Mouse (Mus musculus): ENCODE data around the gene Sh3d21. TPM values are rescaled to one million over a fixed set of nuclear protein-coding genes. Genes with fewer than 3 reads are reported as not detected.
"Not testable (repeated sequence)": the region's sequence is repeated elsewhere in the genome, so short reads cannot be mapped to it uniquely, and the experiment has no call there.

The Sh3d21 gene
- polyA plus RNA-seq, 1 experiment from 2014 or later: 2.3 TPM

GRCm38 (mm10) chr4:126183034-126183433, 19.7 kb upstream of the Sh3d21 start:
- DNase-seq (ENCODE audit: low spot score) (no peak), ATAC-seq (replicated peaks; ENCODE audit: low FRiP score) (no peak)
- no peak overlapping the region for H3K4me3 ChIP-seq (ENCODE audit: low read depth, low read length)
- no peak overlapping the region for H3K9ac ChIP-seq (ENCODE audit: low read depth, low read length)
- no peak overlapping the region for H3K4me2 ChIP-seq
- H3K27ac ChIP-seq (ENCODE audit: low read depth, low read length): no peak overlapping the region
- no peaks in the 10 kb centered on the region for H3K9me3 ChIP-seq (ENCODE audit: control insufficient read depth, low read length)
- no peaks in the 10 kb centered on the region for H3K27me3 ChIP-seq (replicated peaks; ENCODE audit: control insufficient read depth, insufficient read depth, low read length)
- no peaks in the 10 kb centered on the region for H3K4me1 ChIP-seq (replicated peaks; ENCODE audit: control insufficient read depth, insufficient read depth, low read length)
- 84% methylated on average over 5 of the region's 5 CpGs for WGBS
- peaks cover 29% of the 10 kb centered on the region; the same call in 1 of the 2 replicates for H3K36me3 ChIP-seq (ENCODE audit: control insufficient read depth, insufficient read depth, low read length)

- Histone ChIP-seq H3K9ac (ENCODE audit: low read depth, low read length) (no peak overlapping the region), H3K9me3 (ENCODE audit: control insufficient read depth, low read length) (no peaks in the 10 kb centered on the region), H3K27ac (ENCODE audit: low read depth, low read length) (no peak overlapping the region), H3K4me2 (no peak overlapping the region), H3K4me1 (replicated peaks; ENCODE audit: control insufficient read depth, insufficient read depth, low read length) (no peaks in the 10 kb centered on the region), H3K4me3 (ENCODE audit: low read depth, low read length) (no peak overlapping the region), H3K36me3 (ENCODE audit: control insufficient read depth, insufficient read depth, low read length) (peaks cover 41% of the 10 kb centered on the region), H3K27me3 (replicated peaks; ENCODE audit: control insufficient read depth, insufficient read depth, low read length) (no peaks in the 10 kb centered on the region)
- ATAC-seq (replicated peaks; ENCODE audit: low FRiP score): no peak
- DNase-seq (ENCODE audit: low spot score): peak; percentile 34
- WGBS: 73% methylated on average over 7 of the region's 7 CpGs
Observed at GRCm38 (mm10) chr4:126181170-126181957, 18.1 kb upstream of the Sh3d21 start.

- H3K9me3 ChIP-seq (ENCODE audit: control insufficient read depth, low read length); ATAC-seq (replicated peaks; ENCODE audit: low FRiP score); H3K4me1 ChIP-seq (replicated peaks; ENCODE audit: control insufficient read depth, insufficient read depth, low read length); H3K27ac ChIP-seq (ENCODE audit: low read depth, low read length); H3K4me2 ChIP-seq; H3K9ac ChIP-seq (ENCODE audit: low read depth, low read length); H3K4me3 ChIP-seq (ENCODE audit: low read depth, low read length); H3K27me3 ChIP-seq (replicated peaks; ENCODE audit: control insufficient read depth, insufficient read depth, low read length); DNase-seq (ENCODE audit: low spot score): not testable (repeated sequence)
- H3K36me3 ChIP-seq (ENCODE audit: control insufficient read depth, insufficient read depth, low read length): peaks cover 48% of the 10 kb centered on the region
- WGBS: 89% methylated on average over 7 of the region's 7 CpGs
Observed at GRCm38 (mm10) chr4:126175980-126176379, 12.7 kb upstream of the Sh3d21 start.

GRCm38 (mm10) chr4:126173800-126174199, 10.5 kb upstream of the Sh3d21 start:
- Histone ChIP-seq H3K9me3 (ENCODE audit: control insufficient read depth, low read length) (no peaks in the 10 kb centered on the region), H3K4me1 (replicated peaks; ENCODE audit: control insufficient read depth, insufficient read depth, low read length) (no peaks in the 10 kb centered on the region), H3K4me3 (ENCODE audit: low read depth, low read length) (no peak overlapping the region), H3K27ac (ENCODE audit: low read depth, low read length) (no peak overlapping the region), H3K36me3 (ENCODE audit: control insufficient read depth, insufficient read depth, low read length) (peaks cover 51% of the 10 kb centered on the region), H3K9ac (ENCODE audit: low read depth, low read length) (no peak overlapping the region), H3K4me2 (no peak overlapping the region), H3K27me3 (replicated peaks; ENCODE audit: control insufficient read depth, insufficient read depth, low read length) (no peaks in the 10 kb centered on the region)
- 90% methylated on average over 5 of the region's 5 CpGs for WGBS
- ATAC-seq (replicated peaks; ENCODE audit: low FRiP score) (no peak), DNase-seq (ENCODE audit: low spot score) (no peak)

DNA sequence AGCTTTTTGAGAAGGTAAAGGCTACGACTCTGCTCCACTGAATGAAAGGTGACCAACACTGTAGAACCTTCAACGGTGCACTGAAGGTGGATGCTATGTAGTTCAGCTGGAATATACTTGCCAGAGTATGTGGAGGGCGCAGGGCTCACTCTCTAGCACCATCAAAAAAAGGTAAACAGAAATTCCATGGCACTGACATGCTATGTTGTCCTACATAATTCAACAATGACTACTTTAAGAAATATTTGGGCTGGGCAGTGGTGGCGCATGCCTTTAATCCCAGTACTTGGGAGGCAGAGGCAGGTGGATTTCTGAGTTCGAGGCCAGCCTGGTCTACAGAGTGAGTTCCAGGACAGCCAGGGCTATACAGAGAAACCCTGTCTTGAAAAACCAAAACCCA, 7.4 kb upstream of the Sh3d21 start:
- 92% methylated on average over 5 of the region's 5 CpGs for WGBS

DNA sequence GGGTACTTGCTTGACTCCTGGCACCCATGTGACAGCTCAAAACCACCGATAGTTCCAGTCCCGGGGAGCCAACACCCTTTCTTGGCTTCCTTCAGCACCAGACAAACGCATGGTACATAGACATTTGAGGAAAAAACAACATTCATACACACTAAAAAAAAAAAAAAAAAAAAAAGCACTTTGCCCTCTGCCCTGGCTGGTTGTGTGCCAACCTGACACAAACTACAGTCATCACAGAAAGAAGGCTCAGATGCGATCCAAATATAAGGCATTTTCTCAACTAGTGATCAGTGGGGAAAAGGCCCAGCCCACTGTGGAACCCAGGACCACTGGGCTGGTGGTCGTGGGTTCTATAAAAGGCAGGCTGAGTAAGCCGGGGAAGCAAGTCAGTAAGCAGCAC, 5.6 kb upstream of the Sh3d21 start:
- Histone ChIP-seq H3K36me3 (ENCODE audit: control insufficient read depth, insufficient read depth, low read length) (peaks cover 42% of the 10 kb centered on the region), H3K9ac (ENCODE audit: low read depth, low read length) (no peak overlapping the region), H3K4me3 (ENCODE audit: low read depth, low read length) (no peak overlapping the region), H3K9me3 (ENCODE audit: control insufficient read depth, low read length) (no peaks in the 10 kb centered on the region), H3K27ac (ENCODE audit: low read depth, low read length) (no peak overlapping the region), H3K27me3 (replicated peaks; ENCODE audit: control insufficient read depth, insufficient read depth, low read length) (no peaks in the 10 kb centered on the region), H3K4me2 (no peak overlapping the region), H3K4me1 (replicated peaks; ENCODE audit: control insufficient read depth, insufficient read depth, low read length) (no peaks in the 10 kb centered on the region; the same call in 1 of the 2 replicates)
- 91% methylated on average over 6 of the region's 6 CpGs for WGBS
- DNase-seq (ENCODE audit: low spot score) (peak; percentile 28), ATAC-seq (replicated peaks; ENCODE audit: low FRiP score) (no peak)

More for the DNA sequence above, 7.4 kb upstream of the Sh3d21 start:
- H3K27ac ChIP-seq (ENCODE audit: low read depth, low read length); H3K9me3 ChIP-seq (ENCODE audit: control insufficient read depth, low read length); H3K4me3 ChIP-seq (ENCODE audit: low read depth, low read length); H3K4me2 ChIP-seq; H3K4me1 ChIP-seq (replicated peaks; ENCODE audit: control insufficient read depth, insufficient read depth, low read length); H3K27me3 ChIP-seq (replicated peaks; ENCODE audit: control insufficient read depth, insufficient read depth, low read length); ATAC-seq (replicated peaks; ENCODE audit: low FRiP score); H3K9ac ChIP-seq (ENCODE audit: low read depth, low read length); DNase-seq (ENCODE audit: low spot score): not testable (repeated sequence)
- peaks cover 53% of the 10 kb centered on the region for H3K36me3 ChIP-seq (ENCODE audit: control insufficient read depth, insufficient read depth, low read length)

- no peak overlapping the region for H3K4me3 ChIP-seq (ENCODE audit: low read depth, low read length)
- no peak overlapping the region for H3K27ac ChIP-seq (ENCODE audit: low read depth, low read length)
- H3K9ac ChIP-seq (ENCODE audit: low read depth, low read length): no peak overlapping the region
Observed at GRCm38 (mm10) chr4:126166084-126166483, 2.8 kb upstream of the Sh3d21 start.

DNA sequence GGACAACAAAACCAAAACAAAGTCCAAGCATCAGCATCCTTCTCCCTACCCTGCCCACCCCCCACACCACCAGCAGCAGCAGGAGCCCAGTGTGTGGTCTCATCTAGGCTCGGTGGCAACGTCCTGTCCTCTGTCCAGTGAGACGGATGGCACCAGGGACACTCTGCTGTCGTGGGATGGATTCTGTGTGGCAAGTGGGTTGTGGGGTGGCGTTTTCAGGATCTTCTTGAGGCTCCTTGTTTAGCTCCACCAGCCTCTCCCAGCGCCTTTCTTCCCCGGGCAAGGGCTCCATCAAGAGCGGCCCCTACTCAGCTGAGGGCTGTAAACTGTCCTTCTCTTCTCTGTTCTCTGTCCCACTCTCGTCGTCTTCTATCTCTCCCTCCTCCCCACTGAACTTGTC, 1.8 kb upstream of the Sh3d21 start:
- H3K9me3 ChIP-seq (ENCODE audit: control insufficient read depth, low read length); H3K27ac ChIP-seq (ENCODE audit: low read depth, low read length); DNase-seq (ENCODE audit: low spot score); H3K4me2 ChIP-seq; H3K27me3 ChIP-seq (replicated peaks; ENCODE audit: control insufficient read depth, insufficient read depth, low read length); H3K9ac ChIP-seq (ENCODE audit: low read depth, low read length); H3K4me3 ChIP-seq (ENCODE audit: low read depth, low read length); ATAC-seq (replicated peaks; ENCODE audit: low FRiP score): not testable (repeated sequence)
- WGBS: 74% methylated on average over 8 of the region's 10 CpGs
- peaks cover 27% of the 10 kb centered on the region for H3K36me3 ChIP-seq (ENCODE audit: control insufficient read depth, insufficient read depth, low read length)
- H3K4me1 ChIP-seq (replicated peaks; ENCODE audit: control insufficient read depth, insufficient read depth, low read length): peaks cover 13% of the 10 kb centered on the region

More at GRCm38 (mm10) chr4:126166084-126166483, 2.8 kb upstream of the Sh3d21 start:
- H3K36me3 ChIP-seq (ENCODE audit: control insufficient read depth, insufficient read depth, low read length): peaks cover 32% of the 10 kb centered on the region
- ATAC-seq (replicated peaks; ENCODE audit: low FRiP score) (no peak), DNase-seq (ENCODE audit: low spot score) (no peak)
- no peaks in the 10 kb centered on the region for H3K27me3 ChIP-seq (replicated peaks; ENCODE audit: control insufficient read depth, insufficient read depth, low read length)
- WGBS: 87% methylated on average over 3 of the region's 3 CpGs
- no peak overlapping the region for H3K4me2 ChIP-seq
- H3K9me3 ChIP-seq (ENCODE audit: control insufficient read depth, low read length): no peaks in the 10 kb centered on the region
- peaks cover 13% of the 10 kb centered on the region for H3K4me1 ChIP-seq (replicated peaks; ENCODE audit: control insufficient read depth, insufficient read depth, low read length)

- DNase-seq (ENCODE audit: low spot score) (no peak), ATAC-seq (replicated peaks; ENCODE audit: low FRiP score) (no peak)
- Histone ChIP-seq H3K9ac (ENCODE audit: low read depth, low read length) (no peak overlapping the region), H3K36me3 (ENCODE audit: control insufficient read depth, insufficient read depth, low read length) (peaks cover 18% of the 10 kb centered on the region), H3K4me1 (replicated peaks; ENCODE audit: control insufficient read depth, insufficient read depth, low read length) (peaks cover 13% of the 10 kb centered on the region), H3K9me3 (ENCODE audit: control insufficient read depth, low read length) (no peaks in the 10 kb centered on the region), H3K27ac (ENCODE audit: low read depth, low read length) (no peak overlapping the region), H3K4me3 (ENCODE audit: low read depth, low read length) (no peak overlapping the region; the same call in 1 of the 2 replicates), H3K4me2 (peak overlapping the region; percentile 100), H3K27me3 (replicated peaks; ENCODE audit: control insufficient read depth, insufficient read depth, low read length) (no peaks in the 10 kb centered on the region)
- 57% methylated on average over 4 of the region's 4 CpGs for WGBS
Observed at GRCm38 (mm10) chr4:126163685-126164084, 394 bp upstream of the Sh3d21 start.

Measured in liver, embryonic 11.5 days (tissue).